Mouse (Mus musculus) NIH3T3 (cell line): ENCODE data around the gene Mphosph6.
A peak's percentile ranks its signal among the peaks of the same experiment; 100 is the strongest.

ENCODE experiments used
- DNase-seq: peaks from one replicate; pipeline ENCODE4 v3.0.0-alpha.2; 2012; ENCODE audit warnings: low read depth

Mphosph6 gene

DNA sequence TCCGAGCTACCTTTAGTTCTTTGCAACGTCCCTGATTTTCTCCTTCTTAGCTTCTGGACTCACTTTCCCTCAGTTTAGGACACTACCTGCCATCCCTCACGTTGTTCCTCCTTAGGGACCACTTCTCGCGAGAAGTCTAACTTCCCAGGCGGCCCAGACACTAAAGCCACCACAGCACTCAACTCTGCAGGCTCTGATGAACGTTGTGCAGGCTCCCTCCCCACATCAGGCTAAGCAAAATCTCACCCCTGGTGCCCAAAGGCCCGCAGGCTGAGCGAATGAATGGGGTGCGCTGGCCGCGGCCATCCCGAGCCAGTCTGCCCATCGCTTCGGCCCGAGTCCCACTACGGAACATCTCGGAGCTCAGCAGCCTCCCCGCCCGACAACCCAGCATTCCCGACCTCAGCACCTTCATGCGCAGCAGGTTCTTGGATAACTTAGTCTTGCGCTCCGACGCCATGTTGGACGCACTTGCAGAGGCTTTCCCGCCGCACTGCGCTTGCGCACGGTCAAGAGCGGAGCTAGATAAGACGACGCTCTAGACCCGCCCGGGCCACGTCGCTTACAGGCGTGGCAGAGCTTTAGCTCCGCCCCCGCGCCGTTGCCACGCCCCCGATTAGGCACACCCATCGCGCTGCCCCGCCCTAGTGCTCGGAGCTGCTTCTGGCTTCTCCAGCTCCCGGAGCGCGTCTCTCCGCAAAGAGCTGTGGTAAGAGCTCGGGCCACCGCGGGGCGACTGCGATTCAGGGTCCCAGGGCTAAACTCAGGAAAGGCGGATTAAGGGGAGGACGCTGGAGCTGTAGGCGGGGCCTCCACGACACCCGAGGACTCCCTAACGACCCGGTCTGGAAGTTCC, at the start of gene Mphosph6:
Gene Mphosph6, minus strand, starts transcription at position 501 of the 856 bp plus-strand sequence.
- DNase-seq = peak; percentile 100

DNA sequence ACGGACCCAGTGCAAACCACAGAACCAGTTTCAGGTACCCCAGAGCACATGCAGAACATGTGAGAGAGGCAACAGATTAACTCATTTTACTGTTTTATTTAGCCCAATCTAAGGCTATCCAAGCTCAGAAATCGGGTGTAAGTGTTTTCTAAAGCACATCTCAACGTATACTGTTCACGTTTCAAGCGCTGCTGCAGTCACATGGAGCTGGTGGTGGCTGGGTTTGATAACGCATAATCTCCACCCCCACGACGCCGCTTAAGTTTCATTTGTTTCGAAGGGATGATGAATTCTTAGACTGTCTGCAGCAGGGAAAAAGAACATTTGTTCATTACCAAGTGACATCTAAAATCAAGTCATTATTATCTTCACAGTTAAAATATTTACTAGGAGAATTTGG, 48.7 kb upstream of the Mphosph6 start:
- DNase-seq = no peak

DNA sequence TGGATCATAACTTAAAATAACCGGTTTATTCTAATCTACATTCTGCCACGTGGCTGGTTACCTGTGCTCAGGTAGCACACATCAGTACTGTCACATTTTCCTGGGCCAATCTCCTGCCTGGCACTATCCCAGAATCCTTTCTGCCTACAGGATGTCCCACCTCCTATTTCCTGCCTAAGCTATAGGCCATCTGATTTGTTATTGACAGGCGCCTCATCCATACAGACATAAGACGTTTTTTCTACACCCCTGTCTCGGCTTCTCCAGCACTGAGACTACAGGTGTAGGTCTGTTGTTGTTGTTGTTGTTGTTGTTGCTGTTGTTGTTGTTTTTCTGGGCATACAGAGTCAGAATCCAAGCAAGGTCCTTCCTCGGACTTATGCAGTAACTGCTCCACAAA, 46.1 kb upstream of the Mphosph6 start:
- no peak for DNase-seq

DNA sequence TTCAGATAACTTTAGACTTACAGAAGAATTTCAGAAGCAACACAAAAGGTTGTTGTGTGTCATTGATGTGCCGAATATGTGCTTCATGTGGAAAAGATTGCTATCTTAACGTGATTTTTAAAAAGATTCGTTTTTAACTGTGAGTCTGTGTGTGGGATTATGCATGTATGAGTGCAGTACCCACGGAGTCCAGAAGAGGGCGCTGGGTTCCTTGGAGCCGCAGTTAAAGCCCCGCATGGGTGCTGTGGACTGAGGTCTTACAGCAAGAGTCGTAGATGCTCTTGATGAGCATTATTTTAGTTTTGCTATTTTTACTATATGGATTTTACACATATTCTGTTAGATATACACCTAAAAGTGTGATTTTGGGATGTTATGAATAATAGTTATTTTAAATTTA, 42.0 kb upstream of the Mphosph6 start:
- DNase-seq = no peak

DNA sequence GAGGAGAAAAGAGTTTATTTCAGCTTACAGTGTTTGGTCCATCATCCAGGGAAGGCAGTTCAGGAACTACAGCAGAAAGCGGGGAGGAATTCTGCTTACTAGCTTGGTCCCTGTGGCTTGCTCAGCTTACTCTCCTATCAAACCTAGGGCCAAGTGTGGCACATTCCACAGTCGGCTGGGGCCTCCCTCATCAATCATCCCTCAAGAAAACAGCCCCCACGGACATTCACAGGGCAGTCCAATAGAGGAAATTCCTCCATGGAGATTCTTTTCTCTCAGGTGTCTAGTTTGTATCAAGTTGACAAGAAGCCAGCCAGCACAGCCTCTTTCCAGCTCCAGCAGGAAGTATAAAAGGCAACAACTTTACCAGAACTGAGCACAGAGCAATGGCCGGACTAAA, 11.8 kb upstream of the Mphosph6 start:
- no peak for DNase-seq

DNA sequence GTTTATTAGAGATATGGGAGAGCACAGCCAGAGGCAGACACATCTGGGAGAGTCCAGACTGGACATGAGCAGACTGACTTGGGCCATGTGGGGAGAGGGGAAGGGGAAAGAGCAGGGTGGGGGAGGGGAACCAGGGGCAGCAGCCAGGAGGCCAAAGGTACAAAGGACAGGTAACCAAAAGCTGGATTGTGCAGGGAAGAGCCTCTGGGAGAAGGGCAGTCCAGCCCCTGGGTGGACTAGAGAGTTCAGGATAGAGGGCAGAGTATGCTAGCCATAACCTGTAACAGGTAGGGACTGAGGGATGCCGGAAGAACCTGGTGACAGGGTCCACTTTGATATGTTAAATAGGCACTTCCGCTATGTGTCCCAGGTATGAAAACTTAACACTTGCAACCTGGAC, 8.9 kb upstream of the Mphosph6 start:
- no peak for DNase-seq

DNA sequence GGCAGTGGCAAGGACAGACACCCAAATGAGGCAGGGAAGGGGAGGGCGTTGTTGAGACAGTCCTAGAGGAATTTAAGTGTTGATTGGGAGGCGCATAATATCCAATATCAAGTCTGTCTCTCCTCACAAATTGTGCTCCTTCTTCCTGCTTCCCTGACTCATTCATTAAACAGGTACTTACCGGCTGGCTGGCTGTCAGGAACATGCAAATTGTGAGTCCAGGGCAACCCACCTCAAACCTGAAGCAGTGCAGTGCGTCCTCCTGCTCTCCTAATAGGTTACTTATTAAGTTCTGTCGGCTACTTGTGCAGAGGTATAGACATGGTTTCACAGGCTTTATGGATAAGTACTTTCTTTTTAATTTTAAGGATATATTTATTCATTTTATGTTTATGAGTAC, 3.7 kb upstream of the Mphosph6 start:
- no peak for DNase-seq

DNA sequence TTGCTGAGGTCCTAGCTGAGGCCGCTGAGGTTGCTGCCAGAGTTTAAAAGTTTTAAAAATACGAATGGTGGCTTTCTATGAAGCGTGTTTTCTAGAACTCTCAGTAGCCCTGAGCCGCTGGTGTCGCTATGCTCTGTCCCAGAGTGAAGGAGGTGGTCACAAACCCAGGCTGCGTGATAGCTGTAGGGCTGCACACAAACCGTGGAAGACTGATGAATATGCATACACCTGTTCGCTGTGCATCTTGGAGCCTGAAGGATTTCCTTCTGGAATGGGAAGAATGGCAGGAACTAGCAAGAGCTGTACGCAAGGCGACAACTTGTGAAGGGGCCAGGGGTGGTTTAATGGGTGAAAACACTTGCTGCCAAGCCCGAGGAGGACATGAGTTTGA, 551 bp upstream of the Mphosph6 start:
- DNase-seq = no peak

DNA sequence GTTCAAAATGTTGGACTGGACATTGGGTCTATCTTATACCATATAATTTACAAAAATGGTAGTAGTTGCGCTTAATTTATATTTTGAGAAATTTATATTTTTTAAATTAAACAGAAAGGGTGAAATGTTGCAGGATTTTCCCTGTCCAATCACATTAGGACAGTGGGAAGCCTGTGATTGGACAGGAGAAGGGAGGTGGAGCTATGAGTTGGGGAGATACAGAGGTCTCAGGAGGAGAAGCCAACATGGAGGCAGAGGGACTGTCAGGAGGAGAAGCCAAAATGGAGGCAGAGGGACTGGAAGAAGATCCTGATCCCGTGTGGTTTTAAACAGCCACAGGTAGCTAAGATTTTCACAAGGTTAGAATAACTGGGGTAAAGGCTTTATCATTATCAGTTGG, 3.7 kb downstream of the Mphosph6 start:
- no peak for DNase-seq

DNA sequence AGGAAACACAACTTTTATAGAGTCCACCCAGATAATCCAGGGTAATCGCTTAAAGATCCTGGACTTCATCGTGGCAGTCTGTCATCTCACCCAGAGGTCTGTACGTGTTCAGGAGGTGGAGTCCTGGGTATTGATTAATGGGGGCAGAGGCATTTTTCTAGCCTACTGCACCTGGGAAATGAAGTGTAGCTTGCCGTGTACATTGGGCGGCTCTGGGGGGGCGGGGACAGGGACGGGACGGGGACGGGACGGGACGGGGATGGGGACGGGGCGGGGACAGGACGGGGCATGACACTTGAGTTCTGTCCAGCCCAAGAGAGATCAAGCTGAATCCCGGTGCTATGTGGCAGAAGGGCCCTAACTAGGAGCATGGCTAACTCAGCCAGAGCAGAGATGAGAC, 5.3 kb downstream of the Mphosph6 start:
- DNase-seq = no peak

DNA sequence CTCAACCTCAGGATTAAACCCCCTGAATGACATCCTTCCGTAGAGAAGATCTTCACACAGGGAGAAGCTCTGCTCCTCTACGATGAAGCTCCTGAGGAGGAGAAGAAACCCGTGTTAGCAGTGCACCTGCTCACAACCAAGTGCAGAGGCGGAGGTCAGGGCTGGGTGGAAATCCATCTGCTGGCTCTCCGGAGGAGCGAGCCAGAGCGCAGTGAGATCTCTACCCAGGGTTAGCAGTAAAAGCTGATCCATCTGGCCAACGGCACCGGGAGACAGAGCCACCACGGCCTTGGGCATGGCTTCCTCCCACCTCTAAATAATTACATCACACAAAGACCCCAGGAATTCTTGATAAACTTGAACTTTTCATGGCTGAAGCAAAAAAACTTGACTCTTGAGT, 7.2 kb downstream of the Mphosph6 start:
- no peak for DNase-seq

DNA sequence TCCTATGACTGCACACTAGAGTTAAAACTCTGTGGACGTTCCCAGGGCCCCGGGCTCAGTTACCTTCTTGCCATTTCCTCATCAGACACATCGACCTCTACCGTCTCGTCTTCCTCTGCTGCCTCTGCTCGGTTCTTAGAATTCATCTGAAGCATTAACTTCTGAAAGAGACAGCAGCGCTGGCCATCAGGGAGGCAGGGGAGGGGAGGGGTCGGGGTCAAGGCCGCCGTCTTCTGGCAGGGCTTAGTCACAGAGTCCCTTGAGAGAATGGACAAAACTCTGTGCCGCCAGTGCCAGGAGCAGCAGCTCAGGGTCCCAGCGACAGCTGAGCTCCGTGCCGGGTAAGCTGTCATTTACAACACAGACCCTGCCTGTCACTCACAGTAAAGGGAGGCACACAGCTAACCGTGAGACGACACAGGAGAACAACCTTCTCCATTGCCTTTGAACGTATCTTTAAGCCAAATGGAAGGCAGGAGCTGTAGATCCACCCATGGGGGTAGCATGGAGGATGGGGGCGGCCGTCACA, 9.1 kb downstream of the Mphosph6 start:
- no peak for DNase-seq

DNA sequence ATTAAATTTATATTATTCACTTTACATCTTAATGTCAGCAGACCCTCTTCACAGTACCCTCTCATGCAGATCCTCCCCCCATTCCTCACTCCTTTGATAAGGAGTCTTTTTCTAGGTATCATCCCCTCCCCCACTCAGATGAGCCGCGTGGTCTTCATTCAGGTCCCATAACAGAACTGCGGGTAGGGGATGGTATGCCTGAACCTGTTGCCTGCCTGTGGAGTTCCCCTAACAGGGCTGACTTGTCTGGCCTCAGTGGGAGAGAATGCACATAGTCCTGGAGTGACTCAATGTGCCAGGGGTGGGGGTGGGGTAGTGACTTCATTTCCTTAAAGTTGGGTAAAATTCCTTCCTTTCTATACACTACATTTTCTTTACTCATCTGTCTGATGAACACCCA, 15.3 kb downstream of the Mphosph6 start:
- no peak for DNase-seq

DNA sequence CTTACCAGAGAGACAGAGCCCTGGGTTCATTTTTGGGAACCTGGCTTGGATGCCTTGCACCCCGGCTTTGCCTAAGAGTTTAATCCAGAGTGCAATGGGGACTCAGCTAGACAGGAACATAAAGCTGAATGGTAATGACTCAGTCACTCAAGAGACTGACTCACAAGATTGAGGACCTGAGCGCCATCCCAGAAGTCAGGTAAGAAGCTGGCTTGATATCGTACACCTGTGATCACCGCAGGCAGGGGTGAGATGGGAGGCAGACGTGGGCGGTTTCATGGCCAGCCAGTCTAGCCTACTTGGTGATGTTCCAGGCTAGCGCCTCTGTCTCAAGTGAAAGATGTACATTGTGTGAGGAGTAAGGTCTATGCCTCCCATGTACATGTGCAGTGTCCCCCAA, 18.7 kb downstream of the Mphosph6 start:
- DNase-seq = no peak

DNA sequence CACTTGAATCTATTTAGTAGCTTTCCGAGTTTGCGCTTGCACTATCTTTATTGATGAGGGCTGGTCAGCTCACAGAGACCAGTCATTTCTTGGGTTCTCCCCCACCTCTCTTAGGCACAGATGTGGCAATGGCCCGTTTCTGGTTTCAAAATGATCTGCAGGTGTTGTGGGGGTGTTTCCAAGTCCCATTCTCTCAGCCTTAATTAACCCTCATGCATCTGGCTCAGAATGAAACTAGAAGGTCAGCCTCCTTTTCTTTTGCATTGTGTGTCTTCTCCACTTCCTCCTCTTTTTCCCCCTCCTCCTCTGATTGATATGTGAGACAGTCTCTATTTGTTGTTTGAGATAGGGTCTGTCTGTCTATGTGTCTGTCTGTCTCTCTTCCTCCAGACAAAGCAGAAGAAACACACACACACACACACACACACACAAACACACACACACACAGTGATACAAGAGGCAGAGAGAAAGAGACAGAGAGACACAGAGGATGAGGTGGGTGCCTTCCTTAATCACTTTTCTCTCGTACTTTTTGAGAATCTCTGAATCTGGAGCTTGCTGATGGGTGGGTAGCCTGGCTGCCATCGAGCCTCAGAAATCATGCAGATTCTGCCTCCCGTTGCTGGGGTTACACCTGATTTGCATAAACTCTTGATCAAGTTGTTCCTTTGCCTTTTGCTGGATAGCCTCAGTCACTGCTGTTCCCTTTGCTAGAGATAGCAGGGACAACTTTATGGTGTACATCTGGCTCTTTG, 20.2 kb downstream of the Mphosph6 start:
- no peak for DNase-seq

DNA sequence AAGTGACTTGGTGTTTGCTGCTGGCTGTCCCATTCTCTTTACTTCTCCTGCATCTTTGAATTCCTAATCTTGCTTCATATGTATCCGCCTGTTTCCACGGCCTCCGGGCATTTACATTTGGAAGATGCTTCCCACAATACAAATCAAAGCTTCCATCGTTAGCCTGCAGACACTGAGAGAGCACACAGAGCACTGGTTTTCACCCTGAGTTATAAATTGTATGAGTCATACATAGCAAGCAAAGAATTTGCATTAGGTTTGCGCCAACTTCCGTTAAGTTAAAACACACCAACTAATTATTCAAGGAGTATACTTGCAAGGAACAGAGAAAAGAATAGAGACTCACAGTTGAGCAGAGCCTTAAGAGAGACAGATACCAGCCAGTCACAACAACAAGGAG, 22.4 kb downstream of the Mphosph6 start:
- no peak for DNase-seq

DNA sequence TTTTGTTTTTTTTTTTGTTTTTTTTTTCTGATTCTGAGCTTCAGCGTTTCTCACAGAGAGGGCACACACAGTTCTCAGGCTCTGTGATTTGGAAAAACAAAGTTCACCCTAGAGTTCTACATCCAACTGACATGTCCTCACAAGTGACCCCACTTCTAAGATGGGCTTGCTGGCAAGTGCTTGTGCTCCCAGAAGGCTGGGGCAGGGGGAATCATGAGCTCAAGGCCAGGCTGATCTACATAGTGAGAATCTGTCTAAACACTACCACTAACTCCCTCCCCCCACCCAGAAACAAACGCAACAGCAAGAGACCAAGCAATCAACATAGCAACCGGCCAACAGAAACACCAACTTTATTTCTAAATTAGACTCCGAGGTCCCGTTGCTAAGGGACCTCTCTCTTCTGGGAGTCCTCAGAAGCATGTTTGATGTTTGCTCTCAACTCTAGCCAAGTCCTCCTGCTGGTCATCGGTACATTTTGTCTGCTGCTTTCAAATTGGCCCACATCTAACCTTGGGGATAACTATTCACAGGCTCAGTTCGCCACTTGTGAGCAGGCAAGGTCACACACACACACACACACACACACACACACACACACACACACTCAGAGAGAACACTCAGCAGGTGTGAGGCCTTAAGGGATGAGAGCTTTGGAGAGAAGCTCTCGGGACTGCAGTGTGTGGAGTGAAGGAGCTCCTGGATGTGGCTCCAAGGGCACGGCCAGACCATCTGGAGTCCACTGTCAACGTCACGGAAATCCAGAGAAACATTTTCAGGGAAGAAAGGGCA, 23.0 kb downstream of the Mphosph6 start:
- DNase-seq = no peak

DNA sequence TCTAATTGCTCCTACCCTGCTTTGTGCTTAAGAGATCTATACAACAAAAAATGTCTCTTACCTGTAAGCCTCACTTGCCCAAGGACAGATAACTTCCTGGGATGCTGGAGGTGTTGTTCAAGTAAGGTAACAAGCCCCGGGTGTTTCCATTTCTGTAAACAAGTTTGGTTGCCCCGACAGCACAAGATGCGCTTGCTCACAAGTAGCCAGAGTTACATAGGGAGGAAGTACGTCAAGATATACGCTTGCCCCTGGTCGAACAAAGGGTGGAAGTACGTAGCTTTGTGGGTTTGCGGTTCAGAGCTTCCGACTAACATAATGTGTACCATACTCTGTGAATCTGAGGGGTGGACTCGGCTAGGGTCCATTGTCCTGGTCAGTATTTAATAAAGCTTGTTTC, 25.7 kb downstream of the Mphosph6 start:
- DNase-seq = no peak

DNA sequence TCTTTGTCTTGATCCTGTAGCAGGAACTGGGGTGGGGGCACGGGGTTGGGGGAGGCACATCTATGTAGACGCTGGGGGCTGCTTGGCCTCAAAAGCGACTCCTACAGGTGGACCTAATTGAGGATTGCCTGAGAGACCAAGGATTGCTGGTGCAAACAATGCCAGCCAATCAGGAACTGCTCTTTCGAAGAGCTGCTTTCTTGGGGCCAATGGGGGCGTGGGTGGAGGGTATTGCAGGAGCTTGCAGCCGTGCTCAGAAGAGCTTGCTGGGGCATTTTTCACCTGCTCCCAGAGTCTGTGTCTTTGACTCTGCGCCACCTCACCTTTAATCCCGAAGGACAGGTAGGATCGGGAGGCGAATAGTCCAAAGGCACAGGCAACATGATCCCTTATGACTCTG, 26.1 kb downstream of the Mphosph6 start:
- no peak for DNase-seq

DNA sequence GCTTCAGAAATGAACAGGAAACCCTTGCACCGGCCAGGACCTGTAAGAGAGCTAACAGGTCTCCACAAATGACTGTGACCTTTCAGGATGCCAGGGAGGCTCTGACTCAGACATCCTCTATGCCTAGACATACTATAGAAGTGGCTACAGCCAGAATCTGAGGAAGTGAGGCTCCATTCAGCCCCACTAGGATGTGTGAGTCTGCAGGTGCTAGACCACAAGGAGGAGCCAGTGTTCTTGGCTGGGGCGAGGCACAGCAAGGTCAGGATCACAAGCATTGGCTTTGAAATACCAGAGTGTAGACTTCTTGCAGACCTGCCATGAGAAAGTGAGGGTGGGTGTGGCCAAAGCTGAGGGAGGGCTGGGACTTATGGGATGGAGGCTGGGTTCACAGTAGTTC, 29.1 kb downstream of the Mphosph6 start:
- peak; percentile 14 for DNase-seq

DNA sequence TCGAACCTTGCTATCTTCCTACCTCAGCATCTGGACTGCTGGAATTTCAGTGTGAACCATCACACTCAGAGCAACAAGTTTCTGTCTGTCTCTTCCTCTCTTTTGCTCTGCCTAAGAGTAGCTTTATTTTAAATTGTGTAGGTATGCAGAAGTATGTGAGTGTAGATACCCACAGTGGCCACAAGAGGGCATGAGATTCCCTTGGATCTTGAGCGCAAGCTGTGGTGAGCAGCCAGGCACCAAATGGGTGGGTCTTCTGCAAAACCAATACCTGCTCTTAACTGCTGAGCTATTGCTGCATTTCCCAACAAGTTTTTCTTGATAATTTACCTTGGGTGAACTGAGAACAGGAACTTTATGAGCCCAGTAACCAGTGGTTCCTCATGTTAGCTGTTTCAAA, 29.6 kb downstream of the Mphosph6 start:
- peak; percentile 62 for DNase-seq

DNA sequence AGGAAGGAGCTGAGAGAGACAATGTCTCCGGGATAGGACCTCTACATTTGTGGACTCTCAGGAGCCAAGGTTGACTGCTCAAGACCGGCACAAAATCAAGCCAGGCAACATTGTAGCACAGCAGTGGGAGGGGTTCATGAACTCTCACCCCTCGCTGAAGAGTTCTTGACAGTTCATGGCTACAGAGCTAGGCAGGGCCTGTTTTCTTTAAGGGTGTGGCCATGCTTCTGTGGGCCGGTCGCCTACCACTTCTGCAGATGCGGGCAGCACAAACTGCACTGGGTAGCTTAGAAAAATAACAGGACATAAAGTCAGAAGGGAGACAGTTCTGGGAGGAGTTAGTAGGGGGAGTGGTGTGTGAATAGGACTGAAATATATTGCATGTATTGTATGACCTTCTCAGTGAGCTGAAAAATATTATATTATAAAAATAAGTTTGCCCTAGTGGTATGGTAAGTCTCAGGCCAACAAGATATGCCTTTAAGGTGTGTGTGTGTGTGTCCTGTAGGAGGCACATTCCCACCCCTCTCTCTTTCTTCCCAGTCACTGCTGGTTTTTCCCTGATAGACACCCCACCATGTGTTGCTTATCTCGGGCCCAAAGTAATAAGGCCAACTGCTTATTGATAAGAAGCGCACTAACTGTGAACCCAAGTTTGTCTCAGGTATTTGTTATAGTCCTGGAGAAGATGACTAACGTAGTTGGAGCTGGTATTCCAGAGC, 30.5 kb downstream of the Mphosph6 start:
- no peak for DNase-seq
